Mouse (Mus musculus) liver, embryonic 14.5 days (tissue): ENCODE measurements around the gene 1500009L16Rik. TPM values are rescaled to one million over a fixed set of nuclear protein-coding genes. Genes with fewer than 3 reads are reported as not detected.

Experiments used
- ATAC-seq: fragments of 200-750 bp; cut with Nextera tagmentation; 2 replicates; pipeline ENCODE4 v1.8.0; 2017; ENCODE audit warnings: moderate number of reproducible peaks, mild to moderate bottlenecking, moderate library complexity; ENCODE audit not compliant: insufficient read depth
- DNase-seq, 3 experiments: peaks; one replicate each; pipeline ENCODE4 v3.0.0-alpha.2; 2012 to 2013; ENCODE audit warnings: low read depth in 3 of 3, low spot score in 3 of 3
- H3K27ac ChIP-seq: fragments of 300-500 bp; sonication (generic); 2 replicates; pipeline ENCODE4 v1.5.1; 2014; ENCODE audit warnings: moderate library complexity, mild to moderate bottlenecking, control low read depth, inconsistent platforms
- H3K27me3 ChIP-seq: fragments of 300-500 bp; sonication (generic); 2 replicates; pipeline ENCODE4 v1.6.1; 2014; ENCODE audit warnings: mild to moderate bottlenecking, low read length, moderate library complexity; ENCODE audit not compliant: control insufficient read depth, insufficient read depth
- H3K36me3 ChIP-seq: fragments of 300-500 bp; sonication (generic); replicated peaks from 2 replicates; pipeline ENCODE4 v1.6.1; 2014; ENCODE audit warnings: low read depth; ENCODE audit not compliant: control insufficient read depth, insufficient read depth
- H3K4me1 ChIP-seq, 2 experiments: fragments of 200-500 bp in 1 of 2; fragments of 300-500 bp in 1 of 2; sonication (generic) in 1 of 2; replicated peaks; 2 replicates each; pipeline ENCODE4 v1.6.1; 2012 to 2014; ENCODE audit warnings: antibody characterized with exemption in 1 of 2, inconsistent platforms in 1 of 2, low read length in 1 of 2; ENCODE audit not compliant: control insufficient read depth in 2 of 2, insufficient read depth in 2 of 2
- H3K4me2 ChIP-seq: fragments of 300-500 bp; sonication (generic); 2 replicates; pipeline ENCODE4 v1.6.1; 2014; ENCODE audit warnings: low read depth, mild to moderate bottlenecking, control low read depth, moderate library complexity
- H3K4me3 ChIP-seq, 2 experiments: fragments of 200-500 bp in 1 of 2; fragments of 300-500 bp in 1 of 2; sonication (generic) in 1 of 2; 2 replicates each; pipeline ENCODE4 v1.5.1; 2012 to 2014; ENCODE audit warnings: low read depth in 2 of 2, low read length in 2 of 2, mild to moderate bottlenecking in 2 of 2, control low read depth in 1 of 2, inconsistent platforms in 1 of 2, moderate library complexity in 1 of 2; ENCODE audit not compliant: insufficient read depth in 1 of 2
- H3K9ac ChIP-seq: fragments of 300-500 bp; sonication (generic); replicated peaks from 2 replicates; pipeline ENCODE4 v1.6.1; 2014; ENCODE audit warnings: mild to moderate bottlenecking, control low read depth, moderate library complexity
- H3K9me3 ChIP-seq: fragments of 300-500 bp; sonication (generic); 2 replicates; pipeline ENCODE4 v1.6.1; 2016; ENCODE audit warnings: low read length, mixed read lengths; ENCODE audit not compliant: control insufficient read depth
- CTCF ChIP-seq: IDR thresholded peaks from 2 replicates; pipeline ENCODE4 v1.5.1; 2016; ENCODE audit warnings: antibody characterized with exemption, low read depth, control low read depth
- EP300 ChIP-seq: IDR thresholded peaks from 2 replicates; pipeline ENCODE4 v1.6.1; 2016; ENCODE audit warnings: antibody characterized with exemption, low read depth
- WGBS: fragments of 180-500 bp; shearing (Covaris S2); extraction: QIAGEN DNeasy Blood & Tissue Kit; methylation state at CpG from one replicate; pipeline ENCODE4 v1.1.7; 2014; ENCODE audit not compliant: insufficient replicate concordance; 5-methylcytosine and 5-hydroxymethylcytosine counted together
- polyA plus RNA-seq, 2 experiments: library from polyadenylated mRNA; depleted of rRNA in 1 of 2; stranded (reverse) in 1 of 2; unstranded in 1 of 2; fragments of >200 nt; fragmentation: Nextera tagmentation in 1 of 2; extraction: Ambion mirVana in 1 of 2; gene quantifications; 2 replicates each; pipeline versions ENCODE4 v1.2.1 to v1.2.3; 2012 to 2014

Gene 1500009L16Rik
- polyA plus RNA-seq, 2 experiments, result 0.63 to 1.2 TPM

GRCm38 (mm10) chr10:83724351-83725059 is 1.8 kb downstream of the 1500009L16Rik start:
- no peaks in the 10 kb centered on the region for H3K4me1 ChIP-seq
- ATAC-seq (no peak), DNase-seq (no peak)
- H3K4me2 ChIP-seq, result no peak overlapping the region
- no peak overlapping the region for H3K27ac ChIP-seq
- H3K36me3 ChIP-seq, result no peaks in the 10 kb centered on the region
- 74% methylated on average over 15 of the region's 15 CpGs for WGBS
- TF ChIP-seq EP300 (no peak), CTCF (peak; percentile 68)
- peaks cover 12% of the 10 kb centered on the region for H3K27me3 ChIP-seq
- no peaks in the 10 kb centered on the region for H3K9me3 ChIP-seq
- H3K4me3 ChIP-seq, result no peak overlapping the region
- H3K9ac ChIP-seq, result no peak overlapping the region

- H3K27ac ChIP-seq, result no peak overlapping the region
- H3K36me3 ChIP-seq, result no peaks in the 10 kb centered on the region
- no peak overlapping the region for H3K4me3 ChIP-seq
- ATAC-seq, result no peak
- no peak overlapping the region for H3K4me2 ChIP-seq
- no peaks in the 10 kb centered on the region for H3K9me3 ChIP-seq
- H3K4me1 ChIP-seq, result no peaks in the 10 kb centered on the region
- H3K9ac ChIP-seq, result no peak overlapping the region
- 67% methylated on average over 11 of the region's 11 CpGs for whole genome bisulfite sequencing
- DNase-seq, result no peak
- TF ChIP-seq CTCF, result no peak
- TF ChIP-seq EP300, result no peak
- peaks cover 12% of the 10 kb centered on the region for H3K27me3 ChIP-seq
Measured at GRCm38 (mm10) chr10:83726164-83726563, 3.5 kb downstream of the 1500009L16Rik start.

GRCm38 (mm10) chr10:83727846-83728245 is 5.2 kb downstream of the 1500009L16Rik start:
- peaks cover 10% of the 10 kb centered on the region for H3K27me3 ChIP-seq
- no peak for TF ChIP-seq CTCF
- no peak for TF ChIP-seq EP300
- 61% methylated on average over 5 of the region's 5 CpGs for WGBS

GRCm38 (mm10) chr10:83728529-83728928 is 5.9 kb downstream of the 1500009L16Rik start:
- H3K36me3 ChIP-seq, result no peaks in the 10 kb centered on the region
- WGBS, result 66% methylated on average over 6 of the region's 6 CpGs
- no peaks in the 10 kb centered on the region for H3K9me3 ChIP-seq
- DNase-seq, result no peak
- H3K4me3 ChIP-seq, result no peak overlapping the region
- TF ChIP-seq CTCF (no peak), EP300 (no peak)
- peaks cover 3% of the 10 kb centered on the region; the same call in 1 of the 2 replicates for H3K27me3 ChIP-seq
- H3K27ac ChIP-seq, result no peak overlapping the region
- no peaks in the 10 kb centered on the region for H3K4me1 ChIP-seq
- no peak overlapping the region for H3K9ac ChIP-seq
- no peak overlapping the region for H3K4me2 ChIP-seq
- no peak for ATAC-seq

More at GRCm38 (mm10) chr10:83727846-83728245, 5.2 kb downstream of the 1500009L16Rik start:
- Histone ChIP-seq H3K9me3 (no peaks in the 10 kb centered on the region), H3K9ac (no peak overlapping the region), H3K36me3 (no peaks in the 10 kb centered on the region), H3K27ac (no peak overlapping the region), H3K4me3 (no peak overlapping the region), H3K4me2 (no peak overlapping the region), H3K4me1 (no peaks in the 10 kb centered on the region)
- ATAC-seq (no peak), DNase-seq (no peak)

GRCm38 (mm10) chr10:83729076-83729475 is 6.4 kb downstream of the 1500009L16Rik start:
- no peak overlapping the region for H3K9ac ChIP-seq
- H3K27ac ChIP-seq, result no peak overlapping the region
- no peak overlapping the region for H3K4me2 ChIP-seq
- ATAC-seq (no peak), DNase-seq (no peak)
- H3K9me3 ChIP-seq, result no peaks in the 10 kb centered on the region
- H3K27me3 ChIP-seq, result no peaks in the 10 kb centered on the region
- H3K4me3 ChIP-seq, result no peak overlapping the region
- no peaks in the 10 kb centered on the region; a peak in 1 of 4 replicates for H3K4me1 ChIP-seq
- H3K36me3 ChIP-seq, result no peaks in the 10 kb centered on the region
- WGBS, result 61% methylated on average over 3 of the region's 3 CpGs
- TF ChIP-seq CTCF (no peak), EP300 (no peak)
